Mouse (Mus musculus) olfactory bulb, adult 2 months (tissue): Measurements from ENCODE around the gene Itpk1.

Experiments used
- CTCF ChIP-seq: fragments of 200-500 bp; IDR thresholded peaks from 2 replicates; pipeline ENCODE4 v1.5.1; 2012; ENCODE audit warnings: low read depth, mild to moderate bottlenecking, low read length, moderate library complexity; ENCODE audit not compliant: insufficient read depth
- POLR2A ChIP-seq: fragments of 200-500 bp; IDR thresholded peaks from 2 replicates; pipeline ENCODE4 v1.6.1; 2012; ENCODE audit warnings: mild to moderate bottlenecking, low read depth, low read length, moderate library complexity; ENCODE audit not compliant: insufficient read depth

DNA sequence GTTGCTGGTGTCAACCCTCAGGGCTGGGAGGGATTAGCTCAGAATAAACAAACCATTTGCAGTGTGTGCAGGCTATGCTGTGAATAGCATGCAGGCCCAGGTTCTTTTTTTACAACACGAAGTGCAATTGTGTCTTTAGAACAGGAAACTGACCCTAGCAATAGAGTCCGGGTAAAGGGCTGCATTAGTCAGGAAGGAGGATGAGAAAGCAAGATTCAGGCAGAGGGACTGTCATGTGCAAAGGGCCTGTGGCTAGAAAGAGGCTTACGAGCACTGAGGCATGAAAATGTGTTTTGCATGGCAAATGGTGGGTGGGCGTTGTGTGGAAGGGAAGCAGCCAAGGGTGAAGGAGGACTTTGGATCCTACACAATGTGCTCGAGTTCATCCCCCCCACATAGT, 176.7 kb downstream of the Itpk1 start:
- TF ChIP-seq CTCF (no peak), POLR2A (no peak)
